Mouse (Mus musculus) limb, embryonic 14.5 days (tissue): ENCODE results near the gene Exoc3l. TPM values are rescaled to one million over a fixed set of nuclear protein-coding genes. Genes with fewer than 3 reads are reported as not detected.

Experiments
- ATAC-seq: fragments of 200-750 bp; cut with Nextera tagmentation; 2 replicates; pipeline ENCODE4 v1.8.0; 2017; ENCODE audit warnings: low read depth, moderate number of reproducible peaks, moderate TSS enrichment; ENCODE audit not compliant: low FRiP score
- DNase-seq: peaks from one replicate; pipeline ENCODE4 v3.0.0-alpha.2; 2015; ENCODE audit warnings: low spot score
- H3K27ac ChIP-seq: fragments of 300-500 bp; sonication (generic); replicated peaks from 2 replicates; pipeline ENCODE4 v1.5.1; 2014; ENCODE audit warnings: low read depth, mild to moderate bottlenecking, low read length, moderate library complexity, mixed read lengths
- H3K27me3 ChIP-seq: fragments of 300-500 bp; sonication (generic); 2 replicates; pipeline ENCODE4 v1.6.1; 2014; ENCODE audit warnings: low read length, mixed read lengths; ENCODE audit not compliant: control insufficient read depth, insufficient read depth
- H3K36me3 ChIP-seq: fragments of 300-500 bp; sonication (generic); 2 replicates; pipeline ENCODE4 v1.6.1; 2014; ENCODE audit warnings: mild to moderate bottlenecking, low read length, moderate library complexity, mixed read lengths; ENCODE audit not compliant: control insufficient read depth, insufficient read depth
- H3K4me1 ChIP-seq: fragments of 300-500 bp; sonication (generic); 2 replicates; pipeline ENCODE4 v1.6.1; 2014; ENCODE audit warnings: antibody characterized with exemption, low read length, mixed read lengths; ENCODE audit not compliant: control insufficient read depth, insufficient read depth
- H3K4me2 ChIP-seq: fragments of 300-500 bp; sonication (generic); replicated peaks from 2 replicates; pipeline ENCODE4 v1.6.1; 2014; ENCODE audit warnings: low read depth, mild to moderate bottlenecking, low read length, moderate library complexity; ENCODE audit not compliant: severe bottlenecking
- H3K4me3 ChIP-seq: fragments of 300-500 bp; sonication (generic); replicated peaks from 2 replicates; pipeline ENCODE4 v1.5.1; 2014; ENCODE audit warnings: low read length
- H3K9ac ChIP-seq: fragments of 300-500 bp; sonication (generic); 2 replicates; pipeline ENCODE4 v1.6.1; 2014; ENCODE audit warnings: mild to moderate bottlenecking, low read depth, low read length, moderate library complexity; ENCODE audit not compliant: severe bottlenecking
- H3K9me3 ChIP-seq: fragments of 300-500 bp; sonication (generic); 2 replicates; pipeline ENCODE4 v1.6.1; 2016; ENCODE audit warnings: low read length; ENCODE audit not compliant: control insufficient read depth
- POLR2A ChIP-seq: fragments of 200-500 bp; IDR thresholded peaks from 2 replicates; pipeline ENCODE4 v1.8.0; 2012; ENCODE audit warnings: inconsistent platforms, mild to moderate bottlenecking, moderate library complexity, borderline replicate concordance; ENCODE audit not compliant: insufficient read depth, insufficient read length; ENCODE audit errors: extremely low read depth
- WGBS: fragments of 180-500 bp; shearing (Covaris S2); extraction: QIAGEN DNeasy Blood & Tissue Kit; methylation state at CpG from one replicate; pipeline ENCODE4 v1.1.7; 2014; 5-methylcytosine and 5-hydroxymethylcytosine counted together
- polyA plus RNA-seq, 2 experiments: library from polyadenylated mRNA; depleted of rRNA in 1 of 2; stranded (reverse) in 1 of 2; unstranded in 1 of 2; fragments of >200 nt; fragmentation: Nextera tagmentation in 1 of 2; extraction: Ambion mirVana in 1 of 2; gene quantifications; 2 replicates each; pipeline versions ENCODE4 v1.2.1 to v1.2.3; 2012 to 2014

The Exoc3l gene
- polyA plus RNA-seq, 2 experiments: 7.4 to 14.4 TPM

- TF ChIP-seq POLR2A: no peak
- Histone ChIP-seq H3K36me3 (no peaks in the 10 kb centered on the region), H3K9me3 (no peaks in the 10 kb centered on the region), H3K4me2 (peak within 1 kb of the TSS; percentile 76), H3K27ac (no peak within 1 kb of the TSS), H3K4me1 (peaks cover 13% of the 10 kb centered on the region; the same call in 1 of the 2 replicates), H3K9ac (peak within 1 kb of the TSS; percentile 50), H3K4me3 (peak within 1 kb of the TSS; percentile 41), H3K27me3 (peaks cover 75% of the 10 kb centered on the region)
- no peak for ATAC-seq
- no peak for DNase-seq
- 2% methylated on average over 10 of the region's 10 CpGs for WGBS
Measured at GRCm38 (mm10) chr8:105275840-105276239, 20.1 kb downstream of the Exoc3l start, which contains the start of gene Nol3. Gene Nol3 (plus strand): TSS chr8:105276140.

GRCm38 (mm10) chr8:105275387-105275786 is 20.5 kb downstream of the Exoc3l start:
- H3K4me3 ChIP-seq: peak overlapping the region; percentile 41; the same call in 1 of the 2 replicates

GRCm38 (mm10) chr8:105270916-105271186 is 25.1 kb downstream of the Exoc3l start:
- TF ChIP-seq POLR2A: no peak
- H3K27ac ChIP-seq: no peak overlapping the region
- no peak overlapping the region for H3K4me2 ChIP-seq
- no peak for ATAC-seq
- no peaks in the 10 kb centered on the region for H3K9me3 ChIP-seq
- H3K4me3 ChIP-seq: 0 out of 2 replicates have a peak overlapping the region, but pooled peaks have one; percentile 0
- no peaks in the 10 kb centered on the region for H3K36me3 ChIP-seq
- H3K27me3 ChIP-seq: peaks cover 94% of the 10 kb centered on the region
- H3K4me1 ChIP-seq: peaks cover 24% of the 10 kb centered on the region
- no peak overlapping the region; the same call in 1 of the 2 replicates for H3K9ac ChIP-seq
- no peak for DNase-seq
- WGBS: under 1% methylated on average over 11 of the region's 11 CpGs

More at GRCm38 (mm10) chr8:105275387-105275786, 20.5 kb downstream of the Exoc3l start:
- peak overlapping the region; percentile 76; the same call in 1 of the 2 replicates for H3K4me2 ChIP-seq
- no peaks in the 10 kb centered on the region for H3K36me3 ChIP-seq
- 12% methylated on average over 11 of the region's 11 CpGs for WGBS
- no peak for TF ChIP-seq POLR2A
- no peaks in the 10 kb centered on the region for H3K9me3 ChIP-seq
- peaks cover 80% of the 10 kb centered on the region for H3K27me3 ChIP-seq
- no peak overlapping the region for H3K27ac ChIP-seq
- DNase-seq (no peak), ATAC-seq (no peak)
- no peak overlapping the region for H3K9ac ChIP-seq
- H3K4me1 ChIP-seq: peaks cover 17% of the 10 kb centered on the region

- Histone ChIP-seq H3K4me3 (peak overlapping the region; percentile 44), H3K27me3 (peaks cover 89% of the 10 kb centered on the region), H3K36me3 (no peaks in the 10 kb centered on the region), H3K4me1 (peaks cover 24% of the 10 kb centered on the region), H3K9me3 (no peaks in the 10 kb centered on the region), H3K9ac (peak overlapping the region; percentile 29; the same call in 1 of the 2 replicates), H3K27ac (no peak overlapping the region), H3K4me2 (peak overlapping the region; percentile 86)
- 4% methylated on average over 39 of the region's 39 CpGs for WGBS
- ATAC-seq (no peak), DNase-seq (no peak)
- TF ChIP-seq POLR2A: no peak
Measured at GRCm38 (mm10) chr8:105270101-105270915, 25.6 kb downstream of the Exoc3l start.

GRCm38 (mm10) chr8:105269461-105269947 is 26.4 kb downstream of the Exoc3l start, which contains the start of gene Hsf4:
Gene Hsf4 (plus strand): TSS chr8:105269801.
- 8% methylated on average over 38 of the region's 42 CpGs for WGBS
- DNase-seq (no peak), ATAC-seq (no peak)
- Histone ChIP-seq H3K4me3 (peak within 1 kb of the TSS; percentile 44), H3K36me3 (no peaks in the 10 kb centered on the region), H3K4me1 (peaks cover 32% of the 10 kb centered on the region), H3K27me3 (peaks cover 81% of the 10 kb centered on the region), H3K4me2 (peak within 1 kb of the TSS; percentile 86), H3K27ac (no peak within 1 kb of the TSS), H3K9me3 (no peaks in the 10 kb centered on the region), H3K9ac (peak within 1 kb of the TSS; percentile 44)
- no peak for TF ChIP-seq POLR2A
